Mouse (Mus musculus) ES-Bruce4 (cell line): ENCODE measurements around the gene Ttc8.

Experiments
- CTCF ChIP-seq: IDR thresholded peaks from one replicate; pipeline ENCODE4 v1.8.1; 2011; ENCODE audit warnings: low read depth, low read length
- EP300 ChIP-seq: IDR thresholded peaks from 2 replicates; pipeline ENCODE4 v1.6.1; 2011; ENCODE audit warnings: low read depth, low read length; ENCODE audit not compliant: insufficient read depth
- POLR2A ChIP-seq: IDR thresholded peaks from one replicate; pipeline ENCODE4 v1.8.1; 2011; ENCODE audit warnings: low read length; ENCODE audit not compliant: insufficient read depth

DNA sequence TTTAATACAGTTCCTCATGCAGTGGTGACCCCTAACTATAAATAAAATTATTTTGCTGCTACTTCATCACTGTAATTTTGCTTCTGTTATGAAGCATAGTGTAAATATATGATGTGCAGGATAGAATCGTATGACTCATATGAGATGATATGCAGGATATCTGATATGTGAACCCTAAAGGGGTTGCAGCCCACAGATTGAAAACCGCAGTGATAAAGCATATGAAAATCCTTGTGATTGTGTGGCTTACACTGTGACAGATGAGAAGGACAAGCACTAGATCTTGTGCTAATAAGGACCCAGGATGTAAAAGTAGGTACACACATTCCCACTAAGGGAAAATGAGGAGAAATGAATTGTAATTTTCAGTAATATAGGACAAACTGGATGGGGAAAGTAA, 73.4 kb downstream of the Ttc8 start:
- TF ChIP-seq POLR2A (no peak), CTCF (no peak), EP300 (no peak)
